Mouse (Mus musculus) limb, embryonic 10.5 days (tissue): ENCODE results near the gene Tc2n. TPM values are rescaled to one million over a fixed set of nuclear protein-coding genes. Genes with fewer than 3 reads are reported as not detected.

Experiments used
- DNase-seq: peaks from one replicate; pipeline ENCODE4 v3.0.0-alpha.2; 2017; ENCODE audit warnings: low spot score
- H3K27ac ChIP-seq: fragments of 300-500 bp; sonication (generic); 2 replicates; pipeline ENCODE4 v1.5.1; 2016; ENCODE audit warnings: mild to moderate bottlenecking
- H3K27me3 ChIP-seq: fragments of 300-500 bp; sonication (generic); 2 replicates; pipeline ENCODE4 v1.6.1; 2016; ENCODE audit warnings: low read depth, mild to moderate bottlenecking; ENCODE audit not compliant: poor library complexity, severe bottlenecking
- H3K36me3 ChIP-seq: fragments of 300-500 bp; sonication (generic); 2 replicates; pipeline ENCODE4 v1.6.1; 2016; ENCODE audit warnings: mild to moderate bottlenecking, moderate library complexity
- H3K4me1 ChIP-seq: fragments of 300-500 bp; sonication (generic); 2 replicates; pipeline ENCODE4 v1.6.1; 2016
- H3K4me3 ChIP-seq: fragments of 300-500 bp; sonication (generic); 2 replicates; pipeline ENCODE4 v1.5.1; 2016; ENCODE audit warnings: mild to moderate bottlenecking, moderate library complexity
- H3K9me3 ChIP-seq: fragments of 300-500 bp; sonication (generic); replicated peaks from 2 replicates; pipeline ENCODE4 v1.6.1; 2016; ENCODE audit warnings: mild to moderate bottlenecking
- WGBS: fragments of 180-500 bp; shearing (Covaris S2); methylation state at CpG from one replicate; pipeline ENCODE4 v1.1.7; 2016; 5-methylcytosine and 5-hydroxymethylcytosine counted together
- polyA plus RNA-seq: library from polyadenylated mRNA; unstranded; fragments of >200 nt; fragmentation: Nextera tagmentation; extraction: Ambion mirVana; gene quantifications from 2 replicates; pipeline ENCODE4 v1.2.1, GENCODE M21; 2016

The Tc2n gene
- 0.24 and 0.43 TPM in 2 replicates for polyA plus RNA-seq

- H3K36me3 ChIP-seq: no peaks in the 10 kb centered on the region
- DNase-seq: peak; percentile 87
- under 1% methylated on average over 75 of the region's 75 CpGs for WGBS
- peaks cover 10% of the 10 kb centered on the region; the same call in 1 of the 2 replicates for H3K4me1 ChIP-seq
- H3K4me3 ChIP-seq: peak within 1 kb of the TSS; percentile 81
- no peaks in the 10 kb centered on the region for H3K9me3 ChIP-seq
- H3K27ac ChIP-seq: peak within 1 kb of the TSS; percentile 42
- H3K27me3 ChIP-seq: peaks cover 37% of the 10 kb centered on the region
These were observed at the start of gene Tc2n for GRCm38 (mm10) chr12:101718054-101718754. TSS of gene Tc2n (minus strand) at chr12:101718523.

- no peak for DNase-seq
- Histone ChIP-seq H3K27ac (peak overlapping the region; percentile 11; the same call in 1 of the 2 replicates), H3K4me1 (peaks cover 11% of the 10 kb centered on the region; the same call in 1 of the 2 replicates), H3K9me3 (no peaks in the 10 kb centered on the region), H3K27me3 (no peaks in the 10 kb centered on the region), H3K36me3 (no peaks in the 10 kb centered on the region), H3K4me3 (no peak overlapping the region)
- WGBS: 62% methylated on average over 9 of the region's 9 CpGs
These were observed 49.2 kb upstream of the Tc2n start for GRCm38 (mm10) chr12:101767306-101768053.

GRCm38 (mm10) chr12:101766228-101766852, 48.0 kb upstream of the Tc2n start:
- Histone ChIP-seq H3K4me1 (peaks cover 11% of the 10 kb centered on the region; the same call in 1 of the 2 replicates), H3K36me3 (no peaks in the 10 kb centered on the region), H3K27ac (no peak overlapping the region), H3K27me3 (no peaks in the 10 kb centered on the region), H3K9me3 (no peaks in the 10 kb centered on the region), H3K4me3 (no peak overlapping the region)
- DNase-seq: no peak
- 91% methylated on average over 3 of the region's 3 CpGs for WGBS

- peaks cover 11% of the 10 kb centered on the region; the same call in 1 of the 2 replicates for H3K4me1 ChIP-seq
- DNase-seq: no peak
- no peak overlapping the region for H3K27ac ChIP-seq
- H3K27me3 ChIP-seq: no peaks in the 10 kb centered on the region
- 93% methylated on average over 5 of the region's 5 CpGs for WGBS
- H3K9me3 ChIP-seq: no peaks in the 10 kb centered on the region
- no peak overlapping the region for H3K4me3 ChIP-seq
- H3K36me3 ChIP-seq: no peaks in the 10 kb centered on the region
These were observed 46.5 kb upstream of the Tc2n start for GRCm38 (mm10) chr12:101764870-101765269.

GRCm38 (mm10) chr12:101763065-101763464, 44.7 kb upstream of the Tc2n start:
- no peak for DNase-seq
- Histone ChIP-seq H3K9me3 (no peaks in the 10 kb centered on the region), H3K36me3 (no peaks in the 10 kb centered on the region), H3K4me3 (no peak overlapping the region), H3K27me3 (no peaks in the 10 kb centered on the region), H3K27ac (no peak overlapping the region; the same call in 1 of the 2 replicates), H3K4me1 (peaks cover 11% of the 10 kb centered on the region; the same call in 1 of the 2 replicates)
- WGBS: 62% methylated on average over 3 of the region's 3 CpGs

- H3K27me3 ChIP-seq: no peaks in the 10 kb centered on the region
- peaks cover 5% of the 10 kb centered on the region; the same call in 1 of the 2 replicates for H3K4me1 ChIP-seq
- DNase-seq: no peak
- H3K4me3 ChIP-seq: no peak overlapping the region
- H3K36me3 ChIP-seq: no peaks in the 10 kb centered on the region
- WGBS: 86% methylated on average over 5 of the region's 5 CpGs
- no peak overlapping the region for H3K27ac ChIP-seq
- no peaks in the 10 kb centered on the region for H3K9me3 ChIP-seq
These were observed 43.7 kb upstream of the Tc2n start for GRCm38 (mm10) chr12:101762054-101762453.

DNA sequence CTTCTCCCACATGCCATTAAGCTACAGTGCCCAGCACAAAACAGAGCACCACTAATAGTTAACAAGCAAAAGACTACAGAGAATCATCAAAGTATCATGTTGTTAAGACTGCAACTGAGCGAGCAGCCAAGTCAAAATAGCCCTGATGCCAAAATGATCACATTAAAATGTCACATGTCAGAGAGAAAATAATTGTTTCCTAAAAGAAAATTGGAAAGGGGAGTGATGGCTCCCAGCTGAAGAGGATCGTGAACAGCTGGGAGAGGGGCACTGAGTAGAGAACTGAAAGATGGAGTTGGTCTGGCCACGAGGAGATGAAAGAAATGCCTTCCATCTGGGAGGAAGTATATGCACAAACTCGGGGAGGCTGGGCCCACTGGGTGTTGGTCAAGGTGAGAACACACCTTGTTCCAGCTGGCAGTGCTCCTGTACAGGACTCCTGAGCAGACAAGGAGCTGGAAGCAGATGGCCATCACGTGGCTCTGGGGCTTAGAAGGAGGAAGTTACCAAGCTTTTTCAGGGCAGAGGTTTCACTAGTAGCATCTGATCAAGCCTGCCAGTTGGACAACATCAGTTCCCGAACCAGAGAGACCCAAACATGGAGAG, 41.2 kb upstream of the Tc2n start:
- WGBS: 76% methylated on average over 6 of the region's 6 CpGs
- H3K4me1 ChIP-seq: 0 out of 2 replicates have a peak, but pooled peaks cover 3% of the 10 kb centered on the region
- no peak for DNase-seq

DNA sequence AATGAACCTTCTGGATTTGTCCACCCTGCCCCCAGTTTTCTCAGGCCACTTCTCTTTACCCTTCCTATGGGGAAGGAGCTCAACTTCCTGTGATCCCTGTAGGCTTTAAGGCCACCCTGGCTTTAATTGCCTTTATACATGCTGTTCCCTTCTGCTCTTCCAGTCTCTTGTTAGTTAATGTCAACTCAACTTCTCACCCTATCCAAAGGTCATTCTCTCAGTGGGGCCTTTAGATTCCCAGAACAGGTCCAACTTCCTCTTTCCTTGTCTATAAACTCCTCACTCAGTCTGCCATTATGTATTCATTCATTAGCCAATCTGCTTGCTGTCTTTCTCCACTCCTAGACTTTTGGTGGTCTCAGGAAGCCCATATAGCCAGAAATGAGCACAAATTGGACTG, 40.4 kb upstream of the Tc2n start:
- Histone ChIP-seq H3K27ac (no peak overlapping the region), H3K36me3 (no peaks in the 10 kb centered on the region), H3K4me1 (0 out of 2 replicates have a peak, but pooled peaks cover 3% of the 10 kb centered on the region), H3K27me3 (no peaks in the 10 kb centered on the region), H3K9me3 (no peaks in the 10 kb centered on the region), H3K4me3 (no peak overlapping the region)
- no peak for DNase-seq

More for the DNA sequence above, 41.2 kb upstream of the Tc2n start:
- no peaks in the 10 kb centered on the region for H3K27me3 ChIP-seq
- no peaks in the 10 kb centered on the region for H3K9me3 ChIP-seq
- no peak overlapping the region for H3K4me3 ChIP-seq
- H3K36me3 ChIP-seq: no peaks in the 10 kb centered on the region
- no peak overlapping the region for H3K27ac ChIP-seq

DNA sequence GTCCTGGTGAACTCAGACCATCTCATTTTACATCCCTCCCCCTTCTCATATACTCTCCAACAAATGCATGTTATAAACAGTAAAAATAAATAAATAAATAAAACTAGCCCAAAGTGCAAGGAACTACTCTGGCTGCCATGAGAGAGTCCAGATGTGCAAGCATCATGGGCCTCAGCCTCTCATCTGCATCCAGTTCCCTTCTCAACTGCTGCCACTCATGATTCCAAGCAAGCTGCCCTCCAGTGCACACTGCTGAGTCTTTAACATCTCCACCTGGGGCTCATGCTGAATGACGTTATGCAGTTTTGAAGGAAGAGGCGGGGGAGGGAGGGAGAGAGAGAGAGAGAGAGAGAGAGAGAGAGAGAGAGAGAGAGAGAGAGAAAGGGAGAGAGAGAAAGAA, 24.1 kb upstream of the Tc2n start:
- Histone ChIP-seq H3K27me3 (no peaks in the 10 kb centered on the region), H3K4me1 (no peaks in the 10 kb centered on the region)
- no peak for DNase-seq

DNA sequence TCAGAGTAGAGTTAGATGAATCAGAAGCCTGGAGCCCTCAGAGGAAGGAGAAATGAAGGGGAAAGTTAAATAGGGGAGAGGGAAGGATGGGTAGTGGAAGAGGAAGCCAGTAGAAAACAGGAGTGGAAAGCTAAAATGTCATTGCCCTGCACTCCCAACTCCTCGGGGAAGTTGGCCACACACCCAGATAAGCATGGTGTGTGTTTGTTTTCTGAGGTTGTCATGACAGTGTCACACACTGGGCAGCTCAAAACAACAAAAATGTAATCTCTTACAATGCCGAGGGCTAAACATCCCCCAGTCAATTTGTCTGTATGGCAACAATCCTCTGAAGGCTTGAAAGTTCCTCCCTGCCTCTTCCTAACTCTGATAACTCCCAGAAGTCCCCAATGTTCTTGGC, 22.2 kb upstream of the Tc2n start:
- H3K36me3 ChIP-seq: no peaks in the 10 kb centered on the region
- no peaks in the 10 kb centered on the region for H3K4me1 ChIP-seq
- no peak overlapping the region for H3K27ac ChIP-seq
- no peak for DNase-seq
- WGBS: 80% methylated on average over 2 of the region's 2 CpGs
- no peak overlapping the region for H3K4me3 ChIP-seq
- no peaks in the 10 kb centered on the region for H3K9me3 ChIP-seq
- H3K27me3 ChIP-seq: no peaks in the 10 kb centered on the region

More for the DNA sequence above, 24.1 kb upstream of the Tc2n start:
- Histone ChIP-seq H3K27ac (no peak overlapping the region), H3K36me3 (no peaks in the 10 kb centered on the region), H3K4me3 (no peak overlapping the region), H3K9me3 (no peaks in the 10 kb centered on the region)
- WGBS: 58% methylated on average over 2 of the region's 2 CpGs

GRCm38 (mm10) chr12:101740045-101740444, 21.7 kb upstream of the Tc2n start:
- DNase-seq: no peak
- Histone ChIP-seq H3K9me3 (no peaks in the 10 kb centered on the region), H3K27ac (no peak overlapping the region), H3K36me3 (no peaks in the 10 kb centered on the region), H3K4me3 (no peak overlapping the region), H3K4me1 (no peaks in the 10 kb centered on the region), H3K27me3 (no peaks in the 10 kb centered on the region)
- WGBS: 50% methylated on average over 2 of the region's 2 CpGs

GRCm38 (mm10) chr12:101718755-101719150, 430 bp upstream of the Tc2n start:
- peak overlapping the region; percentile 81 for H3K4me3 ChIP-seq
- DNase-seq: no peak
- H3K27me3 ChIP-seq: peaks cover 37% of the 10 kb centered on the region
- no peaks in the 10 kb centered on the region for H3K9me3 ChIP-seq
- H3K27ac ChIP-seq: peak overlapping the region; percentile 42
- H3K4me1 ChIP-seq: peaks cover 10% of the 10 kb centered on the region; the same call in 1 of the 2 replicates
- H3K36me3 ChIP-seq: no peaks in the 10 kb centered on the region
- WGBS: under 1% methylated on average over 9 of the region's 9 CpGs
